Mouse (Mus musculus) liver, embryonic 14.5 days (tissue): ENCODE data around the gene Gm13090. TPM values are rescaled to one million over a fixed set of nuclear protein-coding genes. Genes with fewer than 3 reads are reported as not detected.

Experiments used
- ATAC-seq: fragments of 200-750 bp; cut with Nextera tagmentation; 2 replicates; pipeline ENCODE4 v1.8.0; 2017; ENCODE audit warnings: moderate number of reproducible peaks, mild to moderate bottlenecking, moderate library complexity; ENCODE audit not compliant: insufficient read depth
- DNase-seq, 3 experiments: peaks; one replicate each; pipeline ENCODE4 v3.0.0-alpha.2; 2012 to 2013; ENCODE audit warnings: low read depth in 3 of 3, low spot score in 3 of 3
- H3K27ac ChIP-seq: fragments of 300-500 bp; sonication (generic); 2 replicates; pipeline ENCODE4 v1.5.1; 2014; ENCODE audit warnings: moderate library complexity, mild to moderate bottlenecking, control low read depth, inconsistent platforms
- H3K27me3 ChIP-seq: fragments of 300-500 bp; sonication (generic); 2 replicates; pipeline ENCODE4 v1.6.1; 2014; ENCODE audit warnings: mild to moderate bottlenecking, low read length, moderate library complexity; ENCODE audit not compliant: control insufficient read depth, insufficient read depth
- H3K36me3 ChIP-seq: fragments of 300-500 bp; sonication (generic); replicated peaks from 2 replicates; pipeline ENCODE4 v1.6.1; 2014; ENCODE audit warnings: low read depth; ENCODE audit not compliant: control insufficient read depth, insufficient read depth
- H3K4me1 ChIP-seq, 2 experiments: fragments of 200-500 bp in 1 of 2; fragments of 300-500 bp in 1 of 2; sonication (generic) in 1 of 2; replicated peaks; 2 replicates each; pipeline ENCODE4 v1.6.1; 2012 to 2014; ENCODE audit warnings: antibody characterized with exemption in 1 of 2, inconsistent platforms in 1 of 2, low read length in 1 of 2; ENCODE audit not compliant: control insufficient read depth in 2 of 2, insufficient read depth in 2 of 2
- H3K4me2 ChIP-seq: fragments of 300-500 bp; sonication (generic); 2 replicates; pipeline ENCODE4 v1.6.1; 2014; ENCODE audit warnings: low read depth, mild to moderate bottlenecking, control low read depth, moderate library complexity
- H3K4me3 ChIP-seq, 2 experiments: fragments of 200-500 bp in 1 of 2; fragments of 300-500 bp in 1 of 2; sonication (generic) in 1 of 2; 2 replicates each; pipeline ENCODE4 v1.5.1; 2012 to 2014; ENCODE audit warnings: low read depth in 2 of 2, low read length in 2 of 2, mild to moderate bottlenecking in 2 of 2, control low read depth in 1 of 2, inconsistent platforms in 1 of 2, moderate library complexity in 1 of 2; ENCODE audit not compliant: insufficient read depth in 1 of 2
- H3K9ac ChIP-seq: fragments of 300-500 bp; sonication (generic); replicated peaks from 2 replicates; pipeline ENCODE4 v1.6.1; 2014; ENCODE audit warnings: mild to moderate bottlenecking, control low read depth, moderate library complexity
- H3K9me3 ChIP-seq: fragments of 300-500 bp; sonication (generic); 2 replicates; pipeline ENCODE4 v1.6.1; 2016; ENCODE audit warnings: low read length, mixed read lengths; ENCODE audit not compliant: control insufficient read depth
- CTCF ChIP-seq: IDR thresholded peaks from 2 replicates; pipeline ENCODE4 v1.5.1; 2016; ENCODE audit warnings: antibody characterized with exemption, low read depth, control low read depth
- EP300 ChIP-seq: IDR thresholded peaks from 2 replicates; pipeline ENCODE4 v1.6.1; 2016; ENCODE audit warnings: antibody characterized with exemption, low read depth
- WGBS: fragments of 180-500 bp; shearing (Covaris S2); extraction: QIAGEN DNeasy Blood & Tissue Kit; methylation state at CpG from one replicate; pipeline ENCODE4 v1.1.7; 2014; ENCODE audit not compliant: insufficient replicate concordance; 5-methylcytosine and 5-hydroxymethylcytosine counted together
- polyA plus RNA-seq, 2 experiments: library from polyadenylated mRNA; depleted of rRNA in 1 of 2; stranded (reverse) in 1 of 2; unstranded in 1 of 2; fragments of >200 nt; fragmentation: Nextera tagmentation in 1 of 2; extraction: Ambion mirVana in 1 of 2; gene quantifications; 2 replicates each; pipeline versions ENCODE4 v1.2.1 to v1.2.3; 2012 to 2014

Gene Gm13090
- not detected in 2 replicates for polyA plus RNA-seq (2012; rRNA removed)
- not detected in 2 replicates for polyA plus RNA-seq (2014; fragmentation: Nextera tagmentation; extraction: Ambion mirVana)

- DNase-seq (no peak), ATAC-seq (no peak)
- H3K36me3 ChIP-seq = no peaks in the 10 kb centered on the region
- WGBS = 65% methylated on average over 7 of the region's 7 CpGs
- no peaks in the 10 kb centered on the region for H3K4me1 ChIP-seq
- no peak within 1 kb of the TSS for H3K4me2 ChIP-seq
- H3K9ac ChIP-seq = no peak within 1 kb of the TSS
- no peaks in the 10 kb centered on the region for H3K9me3 ChIP-seq
- H3K4me3 ChIP-seq = no peak within 1 kb of the TSS
- TF ChIP-seq CTCF = no peak
- TF ChIP-seq EP300 = no peak
- no peaks in the 10 kb centered on the region for H3K27me3 ChIP-seq
- no peak within 1 kb of the TSS for H3K27ac ChIP-seq
These were observed at the start of gene Gm13090 for GRCm38 (mm10) chr4:151089270-151089669. Gene Gm13090, plus strand, starts transcription at chr4:151089570.

GRCm38 (mm10) chr4:151041506-151041905 lies 47.9 kb upstream of the Gm13090 start:
- Histone ChIP-seq H3K9ac (no peak overlapping the region), H3K4me1 (peaks cover 3 to 13% of the 10 kb centered on the region in 2 experiments; a peak in 3 of 4 replicates), H3K9me3 (no peaks in the 10 kb centered on the region), H3K27me3 (no peaks in the 10 kb centered on the region), H3K27ac (no peak overlapping the region), H3K36me3 (0 out of 2 replicates have a peak, but pooled peaks cover 2% of the 10 kb centered on the region), H3K4me3 (no peak overlapping the region), H3K4me2 (no peak overlapping the region)
- 75% methylated on average over 5 of the region's 5 CpGs for WGBS
- no peak for DNase-seq
- no peak for ATAC-seq
- TF ChIP-seq EP300 (no peak), CTCF (no peak)

GRCm38 (mm10) chr4:151043281-151043680 lies 46.1 kb upstream of the Gm13090 start:
- 55% methylated on average over 5 of the region's 5 CpGs for WGBS
- no peak overlapping the region; the same call in 1 of the 2 replicates for H3K9ac ChIP-seq
- ATAC-seq = no peak
- no peaks in the 10 kb centered on the region for H3K27me3 ChIP-seq
- H3K9me3 ChIP-seq = no peaks in the 10 kb centered on the region
- no peak for DNase-seq
- no peak overlapping the region for H3K27ac ChIP-seq
- H3K4me2 ChIP-seq = peak overlapping the region; percentile 99
- peaks cover 3 to 13% of the 10 kb centered on the region in 2 experiments; a peak in 3 of 4 replicates for H3K4me1 ChIP-seq
- no peak for TF ChIP-seq EP300
- peak overlapping the region in 1 of 2 experiments; percentile 62; a peak in 2 of 4 replicates for H3K4me3 ChIP-seq
- H3K36me3 ChIP-seq = peaks cover 6% of the 10 kb centered on the region

GRCm38 (mm10) chr4:151044037-151044943 lies 45.1 kb upstream of the Gm13090 start, which contains the start of gene Per3:
Gene Per3, minus strand, starts transcription at chr4:151044665.
- Histone ChIP-seq H3K4me2 (peak within 1 kb of the TSS; percentile 99), H3K4me1 (peaks cover 3 to 13% of the 10 kb centered on the region in 2 experiments; a peak in 3 of 4 replicates), H3K36me3 (peaks cover 8% of the 10 kb centered on the region), H3K27ac (no peak within 1 kb of the TSS; the same call in 1 of the 2 replicates), H3K4me3 (peak within 1 kb of the TSS; percentile 62 to 68), H3K9me3 (no peaks in the 10 kb centered on the region), H3K27me3 (no peaks in the 10 kb centered on the region), H3K9ac (peak within 1 kb of the TSS; percentile 72)
- ATAC-seq (peak; percentile 96), DNase-seq (peak; percentile 85 to 89 (median 89))
- WGBS = under 1% methylated on average over 76 of the region's 79 CpGs
- TF ChIP-seq EP300 (no peak), CTCF (0 out of 2 replicates have a peak, but pooled peaks have one; percentile 3)
